Mouse (Mus musculus) ES-E14 (cell line): ENCODE measurements around the gene Vgf.
A peak's percentile ranks its signal among the peaks of the same experiment; 100 is the strongest.

ENCODE experiments used
- CHD2 ChIP-seq: IDR thresholded peaks from 2 replicates; pipeline ENCODE4 v1.6.1; 2014; ENCODE audit warnings: mild to moderate bottlenecking, low read depth, low read length, inconsistent platforms
- HCFC1 ChIP-seq: IDR thresholded peaks from 2 replicates; pipeline ENCODE4 v1.6.1; 2012; ENCODE audit warnings: low read length, inconsistent platforms, borderline replicate concordance; ENCODE audit not compliant: insufficient read depth
- MAFK ChIP-seq: IDR thresholded peaks from 2 replicates; pipeline ENCODE4 v1.6.1; 2014; ENCODE audit warnings: mild to moderate bottlenecking, low read depth, low read length, inconsistent platforms; ENCODE audit not compliant: insufficient read depth
- ZC3H11A ChIP-seq: IDR thresholded peaks from 2 replicates; pipeline ENCODE4 v1.6.1; 2012; ENCODE audit warnings: low read depth, mild to moderate bottlenecking, inconsistent platforms, low read length, borderline replicate concordance
- ZNF384 ChIP-seq: IDR thresholded peaks from 2 replicates; pipeline ENCODE4 v1.6.1; 2012; ENCODE audit warnings: low read depth, low read length, inconsistent platforms

DNA sequence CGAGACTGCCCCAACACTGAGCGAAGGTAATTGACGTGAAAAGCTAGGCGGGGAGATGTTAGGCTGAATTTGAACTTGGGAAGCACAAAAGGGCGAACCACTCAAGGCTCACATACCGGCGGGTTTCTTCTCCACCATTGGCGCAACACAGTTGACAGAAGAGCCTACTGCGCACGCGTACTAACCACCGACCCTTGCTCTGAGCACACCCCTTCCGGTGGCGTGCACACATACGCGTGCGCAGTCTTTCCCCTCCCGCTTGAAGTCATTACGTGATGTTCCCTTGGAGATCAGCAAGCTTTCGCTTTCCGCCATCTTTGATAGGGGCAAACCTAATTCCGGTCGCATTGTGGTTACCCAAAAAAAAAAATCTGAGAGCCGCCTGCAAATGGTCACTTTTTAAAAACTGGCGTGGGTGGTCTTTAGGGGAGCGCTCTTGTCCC lies 39.5 kb upstream of the Vgf start, which contains the start of gene Plod3:
- TF ChIP-seq ZNF384 (peak; percentile 86), ZC3H11A (no peak), MAFK (no peak), CHD2 (no peak), HCFC1 (peak; percentile 86)
